Comparison of ENCODE assay signal across 14 mouse cellular contexts in the genomic region with DNA sequence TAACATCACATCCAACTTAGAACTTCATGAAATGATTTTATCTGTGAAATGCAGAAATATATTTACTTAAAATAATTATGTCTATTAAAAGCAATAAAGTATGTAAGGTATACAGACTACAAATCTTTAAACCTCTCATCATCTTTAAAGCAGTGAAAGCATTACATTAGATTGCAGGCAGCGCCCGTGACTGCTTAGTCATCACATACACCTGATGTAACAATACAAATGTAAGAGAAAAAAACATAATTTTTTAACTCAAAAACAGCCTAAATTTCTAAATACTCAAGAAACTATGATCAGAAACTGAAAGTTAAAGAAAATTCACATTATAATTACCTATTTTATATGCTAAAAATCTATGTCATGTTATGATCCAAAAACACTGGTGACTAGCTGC. TPM values are rescaled to one million over a fixed set of nuclear protein-coding genes. Genes with fewer than 3 reads are reported as not detected.
A peak's percentile ranks its signal among the peaks of the same experiment; 100 is the strongest.
DNase-seq lines count a peak whose midpoint lies in the region; ATAC-seq and TF ChIP-seq lines count a peak whose summit lies in the region.
"Had no signal": no experiment of that assay in that cellular context is flagged by ENCODE, and none has a peak within 500 bp of the region (broad histone marks: within the 10 kb centered on the region; RNA-seq: fewer than 3 reads in every experiment).

No protein-coding gene starts in this region.

- DNase-seq in MN1 (ENCODE audit: low spot score): peak; percentile 50
- no peak for DNase-seq in spleen, postnatal 4 days (ENCODE audit: low spot score in 2 of 2)
- no peak for DNase-seq in frontal cortex, postnatal 25 days (ENCODE audit: low spot score in 2 of 2)
- no peak for DNase-seq in cerebellum, adult 11 months
- DNase-seq: adrenal gland, postnatal 25 days; cerebellum, adult 9-11 months; heart, postnatal 14 days; layer of hippocampus, postnatal 36 days had no signal

- H3K9ac ChIP-seq in intestine, postnatal 0 days (ENCODE audit: low read depth, low read length): no peak overlapping the region
- no peak overlapping the region for H3K9ac ChIP-seq in intestine, embryonic 16.5 days (ENCODE audit: low read depth, low read length)
- H3K9ac ChIP-seq: lung, embryonic 15.5 days had no signal

- H3K4me1 ChIP-seq in intestine, postnatal 0 days (replicated peaks; ENCODE audit: control insufficient read depth, insufficient read depth, low read length): no peaks in the 10 kb centered on the region
- H3K4me1 ChIP-seq in intestine, embryonic 16.5 days (ENCODE audit: control insufficient read depth, insufficient read depth, low read length): peaks cover 3% of the 10 kb centered on the region; the same call in 1 of the 2 replicates
- peaks cover 2% of the 10 kb centered on the region; the same call in 1 of the 2 replicates for H3K4me1 ChIP-seq in cortical plate, adult 2 months (ENCODE audit: control insufficient read depth, insufficient read depth, low read length)

- no peak overlapping the region for H3K27ac ChIP-seq in intestine, postnatal 0 days (ENCODE audit: low read depth, low read length)
- H3K27ac ChIP-seq in intestine, embryonic 16.5 days (ENCODE audit: low read length): no peak overlapping the region
- no peak overlapping the region for H3K27ac ChIP-seq in cortical plate, adult 2 months (ENCODE audit: insufficient read depth, low read length)
- peak overlapping the region; percentile 89 for H3K27ac ChIP-seq in macrophage
- H3K27ac ChIP-seq: lung, embryonic 15.5 days had no signal

- H3K4me3 ChIP-seq in intestine, postnatal 0 days (ENCODE audit: low read depth, low read length): 0 out of 2 replicates have a peak overlapping the region, but pooled peaks have one; percentile 17
- H3K4me3 ChIP-seq in intestine, embryonic 16.5 days (ENCODE audit: low read length): no peak overlapping the region
- peak overlapping the region; percentile 34; the same call in 1 of the 2 replicates for H3K4me3 ChIP-seq in cortical plate, adult 2 months (ENCODE audit: insufficient read depth, low read length)
- H3K4me3 ChIP-seq in macrophage (ENCODE audit: inconsistent target): peak overlapping the region; percentile 81; the same call in 1 of the 2 replicates
- H3K4me3 ChIP-seq: lung, embryonic 15.5 days had no signal

- H3K4me2 ChIP-seq in intestine, postnatal 0 days (replicated peaks; ENCODE audit: low read depth): peak overlapping the region; percentile 45; the same call in 1 of the 2 replicates
- no peak overlapping the region for H3K4me2 ChIP-seq in intestine, embryonic 16.5 days (ENCODE audit: low read depth, low read length)

- no peak for ATAC-seq in intestine, postnatal 0 days
- no peak for ATAC-seq in intestine, embryonic 16.5 days

- H3K9me3 ChIP-seq in intestine, postnatal 0 days (ENCODE audit: control insufficient read depth): no peaks in the 10 kb centered on the region
- no peaks in the 10 kb centered on the region for H3K9me3 ChIP-seq in intestine, embryonic 16.5 days (ENCODE audit: control insufficient read depth, low read length)
- H3K9me3 ChIP-seq: G1E; lung, embryonic 15.5 days had no signal

- 23% methylated on average over 2 of the region's 2 CpGs for WGBS in intestine, postnatal 0 days
- WGBS in intestine, embryonic 16.5 days: 50% methylated on average over 2 of the region's 2 CpGs
- 25% methylated on average over 2 of the region's 2 CpGs for whole genome bisulfite sequencing in macrophage (ENCODE audit: missing documents)

- TF ChIP-seq POLR2A in cortical plate, adult 2 months (IDR thresholded peaks at IDR 0.05; ENCODE audit: extremely low read depth, insufficient read depth, low read length): no peak

- TF ChIP-seq CTCF in intestine, postnatal 0 days (IDR thresholded peaks at IDR 0.05; ENCODE audit: low read depth): no peak
- TF ChIP-seq CTCF in cortical plate, adult 2 months (IDR thresholded peaks at IDR 0.05; ENCODE audit: extremely low read depth, insufficient read depth, low read length): no peak

- H3K79me2 ChIP-seq in macrophage (ENCODE audit: inconsistent target): peaks cover 95% of the 10 kb centered on the region

- H3K27me3 ChIP-seq in intestine, postnatal 0 days (replicated peaks; ENCODE audit: control insufficient read depth, insufficient read depth, low read length): no peaks in the 10 kb centered on the region
- no peaks in the 10 kb centered on the region for H3K27me3 ChIP-seq in intestine, embryonic 16.5 days (replicated peaks; ENCODE audit: control insufficient read depth, insufficient read depth, low read length)
- H3K27me3 ChIP-seq: lung, embryonic 15.5 days had no signal

- H3K36me3 ChIP-seq in intestine, postnatal 0 days (ENCODE audit: control insufficient read depth, insufficient read depth): peaks cover 13% of the 10 kb centered on the region
- peaks cover 3% of the 10 kb centered on the region for H3K36me3 ChIP-seq in intestine, embryonic 16.5 days (ENCODE audit: control insufficient read depth, insufficient read depth, low read length)
- H3K36me3 ChIP-seq in macrophage (ENCODE audit: inconsistent target): peaks cover 13% of the 10 kb centered on the region; the same call in 1 of the 2 replicates

RNA-seq across cellular contexts. Expression of a gene that starts 11.5 kb away (rescaled TPM):
- polyA plus RNA-seq in intestine, postnatal 0 days (2015; fragmentation: Nextera tagmentation; extraction: Ambion mirVana): 19.3 and 25.4 TPM in 2 replicates
- polyA plus RNA-seq in intestine, embryonic 16.5 days (2015; fragmentation: Nextera tagmentation; extraction: Ambion mirVana): 40.1 and 41.1 TPM in 2 replicates
- 31.6 and 33.5 TPM in 2 replicates for polyA plus RNA-seq in cortical plate, adult 2 months (2012; rRNA removed)
- total RNA-seq in macrophage (2018; cell fraction: chromatin; rRNA removed): 100 to 1,000 TPM; 403 to 732 (median 510) TPM
- 10 to 100 TPM; 21.1 to 41.7 (median 26.6) TPM for total RNA-seq in macrophage (2018; cell fraction: cytosol; rRNA removed)
- 100 to 1,000 TPM; 110 to 331 (median 224) TPM for total RNA-seq in macrophage (2018; cell fraction: nucleus; rRNA removed)
- 11.4 to 34.5 TPM (median 15.8 TPM) in 3 replicates for polyA plus RNA-seq in macrophage (2018)
